Mouse (Mus musculus) G1E (cell line): ENCODE data around the gene Synrg. TPM values are rescaled to one million over a fixed set of nuclear protein-coding genes. Genes with fewer than 3 reads are reported as not detected.

Experiments used
- ATAC-seq: 2 replicates; pipeline ENCODE4 v1.8.0; 2016; ENCODE audit warnings: mild to moderate bottlenecking; ENCODE audit not compliant: insufficient number of reproducible peaks, poor library complexity, low FRiP score, severe bottlenecking; ENCODE audit errors: extremely low read depth
- DNase-seq: peaks from one replicate; pipeline ENCODE4 v3.0.0; 2012; ENCODE audit warnings: low spot score
- H3K27me3 ChIP-seq: 2 replicates; pipeline ENCODE4 v1.6.1; 2012; ENCODE audit warnings: mild to moderate bottlenecking, low read length, inconsistent platforms; ENCODE audit not compliant: insufficient read depth
- H3K36me3 ChIP-seq: replicated peaks from 2 replicates; pipeline ENCODE3; 2012; ENCODE audit warnings: mild to moderate bottlenecking, inconsistent platforms
- H3K4me1 ChIP-seq: 2 replicates; pipeline ENCODE4 v1.6.1; 2012; ENCODE audit warnings: low read depth, low read length, inconsistent platforms, mixed read lengths; ENCODE audit not compliant: insufficient read depth
- H3K4me3 ChIP-seq: 2 replicates; pipeline ENCODE4 v1.5.1; 2012; ENCODE audit warnings: low read depth, mild to moderate bottlenecking, inconsistent platforms, low read length, moderate library complexity, mixed read lengths
- H3K9me3 ChIP-seq: replicated peaks from 2 replicates; pipeline ENCODE4 v1.6.1; 2012; ENCODE audit warnings: inconsistent platforms
- CTCF ChIP-seq: IDR thresholded peaks from 2 replicates; pipeline ENCODE4 v1.5.1; 2012; ENCODE audit warnings: low read depth, low read length, inconsistent platforms, mixed read lengths
- GATA1 ChIP-seq: IDR thresholded peaks from 2 replicates; pipeline ENCODE4 v1.6.1; 2012; ENCODE audit warnings: borderline replicate concordance, low read length, inconsistent platforms, mixed read lengths
- GATA2 ChIP-seq: IDR thresholded peaks from 2 replicates; pipeline ENCODE4 v1.6.1; 2012; ENCODE audit warnings: low read depth, low read length, inconsistent platforms, borderline replicate concordance
- POLR2AphosphoS5 ChIP-seq: IDR thresholded peaks from 2 replicates; pipeline ENCODE4 v1.6.1; 2012; ENCODE audit warnings: low read depth, low read length, inconsistent platforms; ENCODE audit not compliant: insufficient replicate concordance
- TAL1 ChIP-seq: conservative IDR thresholded peaks from 2 replicates; pipeline ENCODE4 v1.6.1; 2012; ENCODE audit warnings: low read depth, low read length, inconsistent platforms, mixed read lengths
- polyA plus RNA-seq: library from polyadenylated mRNA; stranded (reverse); fragments of >175 nt; gene quantifications from 2 replicates; pipeline ENCODE4 v1.2.3, GENCODE M21; 2012
- total RNA-seq, 2 experiments: library from RNA; stranded (forward) in 1 of 2; stranded (reverse) in 1 of 2; fragments of 200-1000 nt in 1 of 2; fragments of >200 nt in 1 of 2; fragmentation: Nextera tagmentation in 1 of 2; gene quantifications; 2 replicates each; pipeline ENCODE4 v1.2.3; 2014 to 2017

The Synrg gene
- total and polyA plus RNA-seq, 3 experiments: 10.7 to 41.7 (median 17.4) TPM

GRCm38 (mm10) chr11:84068191-84069033 lies 104.2 kb downstream of the Synrg start:
- TF ChIP-seq CTCF (no peak), POLR2AphosphoS5 (no peak), TAL1 (no peak), GATA2 (no peak), GATA1 (no peak)
- no peaks in the 10 kb centered on the region for H3K9me3 ChIP-seq
- no peaks in the 10 kb centered on the region for H3K4me1 ChIP-seq
- H3K4me3 ChIP-seq: no peak overlapping the region
- DNase-seq (no peak), ATAC-seq (no peak)
- peaks cover 52% of the 10 kb centered on the region for H3K27me3 ChIP-seq
- no peaks in the 10 kb centered on the region for H3K36me3 ChIP-seq

GRCm38 (mm10) chr11:84069034-84069370 lies 104.8 kb downstream of the Synrg start, which contains the start of gene Dusp14:
Dusp14 (minus strand) TSS chr11:84069261.
- DNase-seq: no peak
- Histone ChIP-seq H3K27me3 (peaks cover 51% of the 10 kb centered on the region), H3K36me3 (no peaks in the 10 kb centered on the region), H3K4me1 (no peaks in the 10 kb centered on the region), H3K9me3 (no peaks in the 10 kb centered on the region), H3K4me3 (no peak within 1 kb of the TSS)
- no peak for ATAC-seq
- TF ChIP-seq GATA1 (no peak), GATA2 (no peak), POLR2AphosphoS5 (no peak), TAL1 (no peak), CTCF (no peak)

GRCm38 (mm10) chr11:84072904-84073651 lies 108.8 kb downstream of the Synrg start:
- no peak for ATAC-seq
- Histone ChIP-seq H3K4me3 (no peak overlapping the region), H3K4me1 (no peaks in the 10 kb centered on the region), H3K27me3 (peaks cover 28% of the 10 kb centered on the region), H3K36me3 (no peaks in the 10 kb centered on the region), H3K9me3 (no peaks in the 10 kb centered on the region)
- no peak for TF ChIP-seq TAL1
- TF ChIP-seq POLR2AphosphoS5: no peak
- TF ChIP-seq GATA1: no peak
- no peak for TF ChIP-seq GATA2
- TF ChIP-seq CTCF: no peak
- no peak for DNase-seq

GRCm38 (mm10) chr11:84073816-84074764 lies 109.9 kb downstream of the Synrg start:
- H3K9me3 ChIP-seq: no peaks in the 10 kb centered on the region
- no peak for ATAC-seq
- DNase-seq: no peak
- H3K4me1 ChIP-seq: no peaks in the 10 kb centered on the region
- no peak for TF ChIP-seq TAL1
- no peak for TF ChIP-seq GATA1
- no peak for TF ChIP-seq CTCF
- TF ChIP-seq POLR2AphosphoS5: no peak
- TF ChIP-seq GATA2: no peak
- H3K27me3 ChIP-seq: peaks cover 17% of the 10 kb centered on the region
- H3K36me3 ChIP-seq: peaks cover 8% of the 10 kb centered on the region
- no peak overlapping the region for H3K4me3 ChIP-seq

GRCm38 (mm10) chr11:84077008-84077407 lies 112.8 kb downstream of the Synrg start:
- Histone ChIP-seq H3K36me3 (peaks cover 29% of the 10 kb centered on the region), H3K4me3 (no peak overlapping the region), H3K27me3 (peaks cover 11% of the 10 kb centered on the region), H3K4me1 (no peaks in the 10 kb centered on the region), H3K9me3 (no peaks in the 10 kb centered on the region)
- ATAC-seq: no peak
- TF ChIP-seq GATA1 (no peak), TAL1 (no peak), POLR2AphosphoS5 (no peak), CTCF (no peak), GATA2 (no peak)
- DNase-seq: no peak
